Mouse (Mus musculus): ENCODE results near the gene Dbp. TPM values are rescaled to one million over a fixed set of nuclear protein-coding genes. Genes with fewer than 3 reads are reported as not detected.
A peak's percentile ranks its signal among the peaks of the same experiment; 100 is the strongest.

Gene Dbp
- polyA plus RNA-seq, 1 experiment from 2014 or later, result 1.7 TPM

GRCm38 (mm10) chr7:45702316-45702715 lies 2.6 kb upstream of the Dbp start:
- Histone ChIP-seq H3K27me3 (ENCODE audit: control insufficient read depth, insufficient read depth, low read depth, low read length) (peaks cover 30% of the 10 kb centered on the region), H3K27ac (ENCODE audit: low read length) (no peak overlapping the region), H3K4me2 (ENCODE audit: low read depth, low read length) (no peak overlapping the region), H3K9me3 (ENCODE audit: control insufficient read depth, low read length) (no peaks in the 10 kb centered on the region), H3K4me3 (ENCODE audit: low read length) (no peak overlapping the region), H3K36me3 (ENCODE audit: control insufficient read depth, insufficient read depth, low read length) (no peaks in the 10 kb centered on the region), H3K9ac (ENCODE audit: low read length) (no peak overlapping the region), H3K4me1 (replicated peaks; ENCODE audit: control insufficient read depth, insufficient read depth, low read length) (peaks cover 37% of the 10 kb centered on the region)
- WGBS, result 93% methylated on average over 11 of the region's 11 CpGs
- no peak for ATAC-seq (ENCODE audit: low read depth)

GRCm38 (mm10) chr7:45702809-45703520 lies 1.9 kb upstream of the Dbp start:
- 85% methylated on average over 17 of the region's 17 CpGs for WGBS
- Histone ChIP-seq H3K27me3 (ENCODE audit: control insufficient read depth, insufficient read depth, low read depth, low read length) (peaks cover 30% of the 10 kb centered on the region), H3K4me3 (ENCODE audit: low read length) (no peak overlapping the region), H3K4me1 (replicated peaks; ENCODE audit: control insufficient read depth, insufficient read depth, low read length) (peaks cover 43% of the 10 kb centered on the region), H3K4me2 (ENCODE audit: low read depth, low read length) (no peak overlapping the region; the same call in 1 of the 2 replicates), H3K9me3 (ENCODE audit: control insufficient read depth, low read length) (no peaks in the 10 kb centered on the region), H3K36me3 (ENCODE audit: control insufficient read depth, insufficient read depth, low read length) (no peaks in the 10 kb centered on the region), H3K27ac (ENCODE audit: low read length) (no peak overlapping the region), H3K9ac (ENCODE audit: low read length) (no peak overlapping the region)
- no peak for ATAC-seq (ENCODE audit: low read depth)

- Histone ChIP-seq H3K4me3 (ENCODE audit: low read length) (peak overlapping the region; percentile 68), H3K36me3 (ENCODE audit: control insufficient read depth, insufficient read depth, low read length) (no peaks in the 10 kb centered on the region), H3K9ac (ENCODE audit: low read length) (peak overlapping the region; percentile 60), H3K27ac (ENCODE audit: low read length) (peak overlapping the region; percentile 79), H3K4me2 (ENCODE audit: low read depth, low read length) (peak overlapping the region; percentile 97), H3K9me3 (ENCODE audit: control insufficient read depth, low read length) (no peaks in the 10 kb centered on the region), H3K27me3 (ENCODE audit: control insufficient read depth, insufficient read depth, low read depth, low read length) (peaks cover 25% of the 10 kb centered on the region), H3K4me1 (replicated peaks; ENCODE audit: control insufficient read depth, insufficient read depth, low read length) (peaks cover 50% of the 10 kb centered on the region)
- WGBS, result 35% methylated on average over 12 of the region's 12 CpGs
- ATAC-seq (ENCODE audit: low read depth), result no peak
Observed at GRCm38 (mm10) chr7:45703521-45704033, 1.3 kb upstream of the Dbp start.

GRCm38 (mm10) chr7:45704046-45704559 lies 785 bp upstream of the Dbp start:
- Histone ChIP-seq H3K27ac (ENCODE audit: low read length) (peak overlapping the region; percentile 79), H3K36me3 (ENCODE audit: control insufficient read depth, insufficient read depth, low read length) (no peaks in the 10 kb centered on the region), H3K4me2 (ENCODE audit: low read depth, low read length) (peak overlapping the region; percentile 97), H3K4me1 (replicated peaks; ENCODE audit: control insufficient read depth, insufficient read depth, low read length) (peaks cover 50% of the 10 kb centered on the region), H3K4me3 (ENCODE audit: low read length) (peak overlapping the region; percentile 68), H3K9ac (ENCODE audit: low read length) (peak overlapping the region; percentile 60), H3K27me3 (ENCODE audit: control insufficient read depth, insufficient read depth, low read depth, low read length) (peaks cover 21% of the 10 kb centered on the region), H3K9me3 (ENCODE audit: control insufficient read depth, low read length) (no peaks in the 10 kb centered on the region)
- WGBS, result 2% methylated on average over 13 of the region's 13 CpGs
- ATAC-seq (ENCODE audit: low read depth), result peak; percentile 44

GRCm38 (mm10) chr7:45705443-45705864 lies 566 bp downstream of the Dbp start:
- Histone ChIP-seq H3K4me2 (ENCODE audit: low read depth, low read length) (peak overlapping the region; percentile 97), H3K36me3 (ENCODE audit: control insufficient read depth, insufficient read depth, low read length) (no peaks in the 10 kb centered on the region), H3K27ac (ENCODE audit: low read length) (peak overlapping the region; percentile 78), H3K9ac (ENCODE audit: low read length) (peak overlapping the region; percentile 80), H3K27me3 (ENCODE audit: control insufficient read depth, insufficient read depth, low read depth, low read length) (peaks cover 8% of the 10 kb centered on the region), H3K4me3 (ENCODE audit: low read length) (peak overlapping the region; percentile 68), H3K9me3 (ENCODE audit: control insufficient read depth, low read length) (no peaks in the 10 kb centered on the region), H3K4me1 (replicated peaks; ENCODE audit: control insufficient read depth, insufficient read depth, low read length) (peaks cover 45% of the 10 kb centered on the region)
- no peak for ATAC-seq (ENCODE audit: low read depth)
- 2% methylated on average over 21 of the region's 21 CpGs for WGBS

- Histone ChIP-seq H3K4me3 (ENCODE audit: low read length) (peak overlapping the region; percentile 68), H3K27ac (ENCODE audit: low read length) (peak overlapping the region; percentile 78), H3K27me3 (ENCODE audit: control insufficient read depth, insufficient read depth, low read depth, low read length) (peaks cover 5% of the 10 kb centered on the region; the same call in 1 of the 2 replicates), H3K4me1 (replicated peaks; ENCODE audit: control insufficient read depth, insufficient read depth, low read length) (peaks cover 42% of the 10 kb centered on the region), H3K4me2 (ENCODE audit: low read depth, low read length) (peak overlapping the region; percentile 97), H3K9me3 (ENCODE audit: control insufficient read depth, low read length) (no peaks in the 10 kb centered on the region), H3K9ac (ENCODE audit: low read length) (peak overlapping the region; percentile 80), H3K36me3 (ENCODE audit: control insufficient read depth, insufficient read depth, low read length) (peaks cover 3% of the 10 kb centered on the region; the same call in 1 of the 2 replicates)
- no peak for ATAC-seq (ENCODE audit: low read depth)
- 0% methylated on average over 7 of the region's 7 CpGs for WGBS
Observed at GRCm38 (mm10) chr7:45705873-45706281, 989 bp downstream of the Dbp start.

- WGBS, result under 1% methylated on average over 26 of the region's 45 CpGs
- Histone ChIP-seq H3K9ac (ENCODE audit: low read length) (peak overlapping the region; percentile 80), H3K4me2 (ENCODE audit: low read depth, low read length) (peak overlapping the region; percentile 97), H3K9me3 (ENCODE audit: control insufficient read depth, low read length) (no peaks in the 10 kb centered on the region), H3K4me3 (ENCODE audit: low read length) (peak overlapping the region; percentile 68), H3K27me3 (ENCODE audit: control insufficient read depth, insufficient read depth, low read depth, low read length) (no peaks in the 10 kb centered on the region), H3K36me3 (ENCODE audit: control insufficient read depth, insufficient read depth, low read length) (peaks cover 11% of the 10 kb centered on the region; the same call in 1 of the 2 replicates), H3K27ac (ENCODE audit: low read length) (peak overlapping the region; percentile 53), H3K4me1 (replicated peaks; ENCODE audit: control insufficient read depth, insufficient read depth, low read length) (peaks cover 40% of the 10 kb centered on the region)
- 0 out of 2 replicates have a peak, but pooled peaks have one; percentile 5 for ATAC-seq (ENCODE audit: low read depth)
Observed at GRCm38 (mm10) chr7:45706721-45707241, 1.9 kb downstream of the Dbp start.

- H3K4me3 ChIP-seq (ENCODE audit: low read length), result peak overlapping the region; percentile 68
- H3K4me1 ChIP-seq (replicated peaks; ENCODE audit: control insufficient read depth, insufficient read depth, low read length), result peaks cover 40% of the 10 kb centered on the region
- H3K36me3 ChIP-seq (ENCODE audit: control insufficient read depth, insufficient read depth, low read length), result peaks cover 16% of the 10 kb centered on the region; the same call in 1 of the 2 replicates
- H3K9me3 ChIP-seq (ENCODE audit: control insufficient read depth, low read length), result no peaks in the 10 kb centered on the region
- peak; percentile 23 for ATAC-seq (ENCODE audit: low read depth)
- H3K27ac ChIP-seq (ENCODE audit: low read length), result peak overlapping the region; percentile 43
- no peaks in the 10 kb centered on the region for H3K27me3 ChIP-seq (ENCODE audit: control insufficient read depth, insufficient read depth, low read depth, low read length)
- H3K9ac ChIP-seq (ENCODE audit: low read length), result peak overlapping the region; percentile 80
- WGBS, result 0% methylated on average over 27 of the region's 27 CpGs
- H3K4me2 ChIP-seq (ENCODE audit: low read depth, low read length), result peak overlapping the region; percentile 97
Observed at GRCm38 (mm10) chr7:45707375-45707967, 2.6 kb downstream of the Dbp start.
